Mouse (Mus musculus) layer of hippocampus, postnatal 36 days (tissue): ENCODE results near the gene Gm49405. TPM values are rescaled to one million over a fixed set of nuclear protein-coding genes. Genes with fewer than 3 reads are reported as not detected.
A peak's percentile ranks its signal among the peaks of the same experiment; 100 is the strongest.
"Not testable (repeated sequence)": the region's sequence is repeated elsewhere in the genome, so short reads cannot be mapped to it uniquely, and the experiment has no call there.

Experiments used
- DNase-seq, 2 experiments: peaks; one replicate each; pipeline ENCODE4 v3.0.0; 2022
- total RNA-seq, 2 experiments: library from RNA; stranded (reverse); gene quantifications; 2 replicates each; pipeline ENCODE4 v1.2.3; 2021

The Gm49405 gene
- 1 to 10 TPM; 1.4 to 2.1 TPM for total RNA-seq

GRCm38 (mm10) chr19:4000119-4000900 lies at the start of gene Gm49405, which contains the start of gene Nudt8:
Gm49405 (plus strand) TSS chr19:4000626.
Nudt8 (plus strand) TSS chr19:4000580.
- DNase-seq, result peak; percentile 96 to 97

GRCm38 (mm10) chr19:3951461-3951860 lies 49.0 kb upstream of the Gm49405 start:
- DNase-seq, result no peak

GRCm38 (mm10) chr19:3952099-3952498 lies 48.3 kb upstream of the Gm49405 start:
- DNase-seq, result no peak

- DNase-seq, result no peak
These were observed 45.4 kb upstream of the Gm49405 start for GRCm38 (mm10) chr19:3955033-3955432.

- DNase-seq, result no peak
These were observed 44.6 kb upstream of the Gm49405 start for GRCm38 (mm10) chr19:3955804-3956203.

- DNase-seq, result not testable (repeated sequence)
These were observed 43.0 kb upstream of the Gm49405 start for GRCm38 (mm10) chr19:3957296-3958036.

- no peak for DNase-seq
These were observed 42.0 kb upstream of the Gm49405 start, which contains the start of gene Aldh3b3 for GRCm38 (mm10) chr19:3958470-3958869. Aldh3b3 (plus strand) TSS chr19:3958645.

- no peak for DNase-seq
These were observed 41.4 kb upstream of the Gm49405 start for GRCm38 (mm10) chr19:3959030-3959429.

GRCm38 (mm10) chr19:3960211-3960610 lies 40.2 kb upstream of the Gm49405 start:
- DNase-seq, result no peak

GRCm38 (mm10) chr19:3961805-3962204 lies 38.6 kb upstream of the Gm49405 start:
- not testable (repeated sequence) for DNase-seq

- no peak for DNase-seq
These were observed 38.0 kb upstream of the Gm49405 start for GRCm38 (mm10) chr19:3962469-3962868.

GRCm38 (mm10) chr19:3964030-3964429 lies 36.4 kb upstream of the Gm49405 start:
- no peak for DNase-seq

- DNase-seq, result no peak
These were observed 33.9 kb upstream of the Gm49405 start for GRCm38 (mm10) chr19:3966330-3967075.

GRCm38 (mm10) chr19:3967258-3967657 lies 33.2 kb upstream of the Gm49405 start:
- DNase-seq, result no peak

- no peak for DNase-seq
These were observed 28.2 kb upstream of the Gm49405 start, which contains the start of gene Aldh3b2 for GRCm38 (mm10) chr19:3972229-3972628. Aldh3b2 (plus strand) TSS chr19:3972328.

- not testable (repeated sequence) for DNase-seq
These were observed 25.8 kb upstream of the Gm49405 start for GRCm38 (mm10) chr19:3974608-3975007.

- no peak for DNase-seq
These were observed 24.6 kb upstream of the Gm49405 start for GRCm38 (mm10) chr19:3975866-3976265.

- peak; percentile 59 to 73 for DNase-seq
These were observed 20.1 kb upstream of the Gm49405 start for GRCm38 (mm10) chr19:3980309-3980708.

GRCm38 (mm10) chr19:3980917-3981316 lies 19.5 kb upstream of the Gm49405 start:
- DNase-seq, result no peak

GRCm38 (mm10) chr19:3983527-3984200 lies 16.8 kb upstream of the Gm49405 start:
- DNase-seq, result no peak

GRCm38 (mm10) chr19:3985261-3985681 lies 15.2 kb upstream of the Gm49405 start:
- DNase-seq, result no peak

- peak; percentile 42 to 55 for DNase-seq
These were observed 14.1 kb upstream of the Gm49405 start, which contains the start of gene Acy3 for GRCm38 (mm10) chr19:3986334-3986733. Acy3 (plus strand) TSS chr19:3986570.
